Mouse (Mus musculus) mouse embryonic stem cell (cell line): ENCODE results near the gene Hist1h3i.
"Not testable (repeated sequence)": the region's sequence is repeated elsewhere in the genome, so short reads cannot be mapped to it uniquely, and the experiment has no call there.

ENCODE experiments used
- in situ Hi-C, 2 experiments: fragments of 300-500 bp; cut with MboI; formaldehyde crosslinking; loops; 1 replicate in 1 of 2; 3 replicates in 1 of 2; pipeline ENCODE4 v1.14.3; 2019 to 2020; ENCODE audit warnings: low sequenced_read_pairs in 2 of 2, low pct_unique_long_range_greater_than_20kb in 1 of 2, mixed read lengths in 1 of 2; ENCODE audit not compliant: unreplicated experiment in 1 of 2

Hist1h3i gene

GRCm38 (mm10) chr13:21783255-21783617 lies at the start of gene Hist1h3i:
Hist1h3i (minus strand) TSS chr13:21783370.
- in situ Hi-C loops = no loop called here

- in situ Hi-C loops = not testable (repeated sequence)
These were observed 48.5 kb upstream of the Hist1h3i start, which contains the start of gene Hist1h4n for GRCm38 (mm10) chr13:21831418-21832394. Hist1h4n (minus strand) TSS chr13:21832196.

GRCm38 (mm10) chr13:21830344-21830743 lies 47.2 kb upstream of the Hist1h3i start:
- in situ Hi-C loops = no loop called here

- in situ Hi-C loops = no loop called here
These were observed 45.3 kb upstream of the Hist1h3i start for GRCm38 (mm10) chr13:21828511-21828910.

- in situ Hi-C loops = not testable (repeated sequence)
These were observed 37.1 kb upstream of the Hist1h3i start for GRCm38 (mm10) chr13:21820082-21820890.

GRCm38 (mm10) chr13:21812092-21812491 lies 28.9 kb upstream of the Hist1h3i start:
- in situ Hi-C loops = not testable (repeated sequence)

GRCm38 (mm10) chr13:21811539-21811938 lies 28.4 kb upstream of the Hist1h3i start, which contains the start of gene Hist1h4m:
Hist1h4m (plus strand) TSS chr13:21811746.
- in situ Hi-C loops = not testable (repeated sequence)

GRCm38 (mm10) chr13:21811074-21811473 lies 27.9 kb upstream of the Hist1h3i start:
- in situ Hi-C loops = not testable (repeated sequence)

GRCm38 (mm10) chr13:21810073-21810472 lies 26.9 kb upstream of the Hist1h3i start, which contains the start of the genes Hist1h2bq and Hist1h2ao:
Hist1h2bq (minus strand) TSS chr13:21810197.
Hist1h2ao (plus strand) TSS chr13:21810465.
- in situ Hi-C loops = not testable (repeated sequence)

GRCm38 (mm10) chr13:21803058-21803457 lies 19.9 kb upstream of the Hist1h3i start:
- in situ Hi-C loops = not testable (repeated sequence)

GRCm38 (mm10) chr13:21797163-21797562 lies 14.0 kb upstream of the Hist1h3i start:
- in situ Hi-C loops = not testable (repeated sequence)

- in situ Hi-C loops = no loop called here
These were observed 12.4 kb upstream of the Hist1h3i start for GRCm38 (mm10) chr13:21795584-21795983.

- in situ Hi-C loops = no loop called here
These were observed 7.6 kb upstream of the Hist1h3i start for GRCm38 (mm10) chr13:21790601-21791283.

GRCm38 (mm10) chr13:21789925-21790324 lies 6.8 kb upstream of the Hist1h3i start:
- in situ Hi-C loops = no loop called here

GRCm38 (mm10) chr13:21787760-21788593 lies 4.8 kb upstream of the Hist1h3i start:
- in situ Hi-C loops = no loop called here

GRCm38 (mm10) chr13:21786899-21787629 lies 3.9 kb upstream of the Hist1h3i start, which contains the start of the genes Hist1h2an and Hist1h2bp:
Hist1h2an (minus strand) TSS chr13:21787218.
Hist1h2bp (plus strand) TSS chr13:21787461.
- in situ Hi-C loops = not testable (repeated sequence)
